In genomic region chr9:114844017-114844662, GRCm38 (mm10) we compare ENCODE assay signal across 1 mouse cellular context.
A peak's percentile ranks its signal among the peaks of the same experiment; 100 is the strongest.
TF ChIP-seq lines count a peak whose summit lies in the region.

TSS of gene Cmtm8 (minus strand) at chr9:114844156.

TF ChIP-seq in CH12.LX, 34 proteins besides CTCF, POLR2A, EP300 and RAD21 (continued from another document):
- TF ChIP-seq MAFK (IDR thresholded peaks at IDR 0.05; ENCODE audit: insufficient replicate concordance, low read length) (no peak), ZNF384 (IDR thresholded peaks at IDR 0.05; ENCODE audit: low read depth, low read length) (no peak), NELFE (IDR thresholded peaks at IDR 0.05; ENCODE audit: low read depth, low read length) (no peak; the same call in 1 of the 2 replicates), MXI1 (IDR thresholded peaks at IDR 0.05; ENCODE audit: low read depth, low read length) (peak; percentile 45; the same call in 1 of the 2 replicates), NRF1 (IDR thresholded peaks at IDR 0.05; ENCODE audit: low read depth, low read length) (no peak), IRF4 (IDR thresholded peaks at IDR 0.05; ENCODE audit: low read depth, low read length) (no peak), JUN (IDR thresholded peaks at IDR 0.05; ENCODE audit: insufficient read depth, low read depth, low read length) (no peak), MYC (IDR thresholded peaks at IDR 0.05; ENCODE audit: low read depth, low read length) (no peak), ELF1 (IDR thresholded peaks at IDR 0.05; ENCODE audit: low read depth, low read length) (no peak), POLR2AphosphoS2 (IDR thresholded peaks at IDR 0.05; ENCODE audit: low read depth, low read length) (no peak), BHLHE40 (IDR thresholded peaks at IDR 0.05; ENCODE audit: low read depth, low read length) (peak; percentile 48)
